In genomic region chr12:31949193-31949741, GRCm38 (mm10) we compare ENCODE assay signal across 8 mouse cellular contexts. TPM values are rescaled to one million over a fixed set of nuclear protein-coding genes. Genes with fewer than 3 reads are reported as not detected.
A peak's percentile ranks its signal among the peaks of the same experiment; 100 is the strongest.
DNase-seq lines count a peak whose midpoint lies in the region; ATAC-seq and TF ChIP-seq lines count a peak whose summit lies in the region.

No protein-coding gene starts in this region.

- intact Hi-C loops in heart, adult 2 months (cut with DNase I): no loop called here

- peak overlapping the region; percentile 85 for H3K4me3 ChIP-seq in embryonic facial prominence, embryonic 14.5 days (ENCODE audit: low read depth, low read length)
- H3K4me3 ChIP-seq in heart, adult 2 months: peak overlapping the region; percentile 78
- peak overlapping the region; percentile 82 for H3K4me3 ChIP-seq in limb, embryonic 13.5 days
- peak overlapping the region; percentile 94 for H3K4me3 ChIP-seq in midbrain, embryonic 16.5 days (ENCODE audit: low read depth, low read length)

- peak overlapping the region; percentile 100 for H3K27ac ChIP-seq in embryonic facial prominence, embryonic 14.5 days (replicated peaks; ENCODE audit: low read depth, low read length)
- peak overlapping the region; percentile 98 for H3K27ac ChIP-seq in heart, adult 2 months
- peak overlapping the region; percentile 99 for H3K27ac ChIP-seq in limb, embryonic 13.5 days
- peak overlapping the region; percentile 95 for H3K27ac ChIP-seq in midbrain, embryonic 16.5 days (ENCODE audit: low read length)

- peak; percentile 94 for DNase-seq in 3T3-L1 (ENCODE audit: low read depth, low spot score)
- DNase-seq in adrenal gland, postnatal 4 days (ENCODE audit: low spot score in 2 of 2): peak; percentile 83 to 92
- DNase-seq in embryonic facial prominence, embryonic 14.5 days (ENCODE audit: low spot score): peak; percentile 96
- DNase-seq in heart, adult 2 months: peak; percentile 92 to 95
- peak; percentile 92 for DNase-seq in kidney, adult 8-10 months
- DNase-seq in spleen, postnatal 10 days (ENCODE audit: low spot score in 2 of 2): peak; percentile 77 to 88

- peak overlapping the region; percentile 97 for H3K9ac ChIP-seq in embryonic facial prominence, embryonic 14.5 days (ENCODE audit: low read depth, low read length)
- peak overlapping the region; percentile 100 for H3K9ac ChIP-seq in heart, adult 2 months (ENCODE audit: low read depth, low read length)
- H3K9ac ChIP-seq in limb, embryonic 13.5 days: peak overlapping the region; percentile 93
- peak overlapping the region; percentile 85 for H3K9ac ChIP-seq in midbrain, embryonic 16.5 days (ENCODE audit: low read depth, low read length)

- H3K36me3 ChIP-seq in embryonic facial prominence, embryonic 14.5 days (ENCODE audit: control insufficient read depth, insufficient read depth, low read length): no peaks in the 10 kb centered on the region
- H3K36me3 ChIP-seq in heart, adult 2 months (ENCODE audit: control insufficient read depth, insufficient read depth, low read length): peaks cover 22% of the 10 kb centered on the region
- H3K36me3 ChIP-seq in limb, embryonic 13.5 days: no peaks in the 10 kb centered on the region
- no peaks in the 10 kb centered on the region for H3K36me3 ChIP-seq in midbrain, embryonic 16.5 days (ENCODE audit: control insufficient read depth, insufficient read depth, low read length)

- peak; percentile 58 for TF ChIP-seq CTCF in heart, adult 2 months (IDR thresholded peaks at IDR 0.05)

- peaks cover 4% of the 10 kb centered on the region; the same call in 1 of the 2 replicates for H3K79me2 ChIP-seq in heart, adult 2 months (replicated peaks; ENCODE audit: control insufficient read depth, insufficient read depth, low read length)

- no peaks in the 10 kb centered on the region for H3K27me3 ChIP-seq in embryonic facial prominence, embryonic 14.5 days (replicated peaks; ENCODE audit: control insufficient read depth, insufficient read depth, low read length)
- no peaks in the 10 kb centered on the region for H3K27me3 ChIP-seq in heart, adult 2 months (ENCODE audit: control insufficient read depth, insufficient read depth, low read length)
- no peaks in the 10 kb centered on the region for H3K27me3 ChIP-seq in limb, embryonic 13.5 days
- no peaks in the 10 kb centered on the region for H3K27me3 ChIP-seq in midbrain, embryonic 16.5 days (ENCODE audit: control insufficient read depth, insufficient read depth, low read depth, low read length)

- H3K9me3 ChIP-seq in embryonic facial prominence, embryonic 14.5 days (ENCODE audit: control insufficient read depth, low read length): no peaks in the 10 kb centered on the region
- H3K9me3 ChIP-seq in limb, embryonic 13.5 days: no peaks in the 10 kb centered on the region
- no peaks in the 10 kb centered on the region for H3K9me3 ChIP-seq in midbrain, embryonic 16.5 days (replicated peaks; ENCODE audit: control insufficient read depth, low read length, poor library complexity, severe bottlenecking)

- TF ChIP-seq EP300 in heart, adult 2 months (IDR thresholded peaks at IDR 0.05; ENCODE audit: insufficient read depth, low read depth, low read length): peak; percentile 52; the same call in 1 of the 2 replicates

- H3K4me1 ChIP-seq in embryonic facial prominence, embryonic 14.5 days (ENCODE audit: control insufficient read depth, insufficient read depth, low read length): 0 out of 2 replicates have a peak, but pooled peaks cover 5% of the 10 kb centered on the region
- H3K4me1 ChIP-seq in heart, adult 2 months (ENCODE audit: control insufficient read depth, insufficient read depth, low read length): peaks cover 6% of the 10 kb centered on the region
- H3K4me1 ChIP-seq in limb, embryonic 13.5 days: peaks cover 9% of the 10 kb centered on the region; the same call in 1 of the 2 replicates
- H3K4me1 ChIP-seq in midbrain, embryonic 16.5 days (ENCODE audit: control insufficient read depth, insufficient read depth, low read length): peaks cover 4% of the 10 kb centered on the region; the same call in 1 of the 2 replicates

- H3K4me2 ChIP-seq in embryonic facial prominence, embryonic 14.5 days (ENCODE audit: low read depth, low read length): peak overlapping the region; percentile 67
- peak overlapping the region; percentile 70 for H3K4me2 ChIP-seq in limb, embryonic 13.5 days (replicated peaks)
- peak overlapping the region; percentile 75 for H3K4me2 ChIP-seq in midbrain, embryonic 16.5 days (ENCODE audit: low read length)

- peak; percentile 70 for ATAC-seq in embryonic facial prominence, embryonic 14.5 days (ENCODE audit: low read depth)
- peak; percentile 66 for ATAC-seq in limb, embryonic 13.5 days (ENCODE audit: low FRiP score, low read depth)
- peak; percentile 82 for ATAC-seq in midbrain, embryonic 16.5 days

- WGBS in embryonic facial prominence, embryonic 14.5 days: under 1% methylated on average over 34 of the region's 58 CpGs
- WGBS in heart, adult 2 months: 1% methylated on average over 58 of the region's 58 CpGs
- under 1% methylated on average over 45 of the region's 58 CpGs for WGBS in limb, embryonic 13.5 days
- WGBS in midbrain, embryonic 16.5 days: under 1% methylated on average over 47 of the region's 58 CpGs

- peak; percentile 27; the same call in 1 of the 2 replicates for TF ChIP-seq POLR2A in heart, adult 2 months (IDR thresholded peaks at IDR 0.05; ENCODE audit: insufficient read depth, low read depth, low read length)

RNA-seq across cellular contexts. Expression of gene Hbp1, which starts 1.1 kb away (rescaled TPM):
- 100 to 1,000 TPM; 140 to 148 TPM for total RNA-seq in adrenal gland, postnatal 4 days (2021)
- polyA plus RNA-seq in embryonic facial prominence, embryonic 14.5 days (2014; fragmentation: Nextera tagmentation; extraction: Ambion mirVana): 116 and 129 TPM in 2 replicates
- 10 to 100 TPM; 58.2 to 67.2 TPM for total RNA-seq in heart, adult 2 months (2021)
- 65.4 and 108 TPM in 2 replicates for polyA plus RNA-seq in heart, adult 2 months (2012; rRNA removed)
- polyA plus RNA-seq in limb, embryonic 13.5 days (2015; fragmentation: Nextera tagmentation; extraction: Ambion mirVana): 148 and 149 TPM in 2 replicates
- polyA plus RNA-seq in midbrain, embryonic 16.5 days (2015; fragmentation: Nextera tagmentation; extraction: Ambion mirVana): 39.8 and 43.2 TPM in 2 replicates

Comparison
In these comparisons a context has a peak if more than half of its experiments do, and no peak if none do; other contexts are left out.
1. Peak in every context shown above with its lines: DNase-seq, ATAC-seq, H3K4me3 ChIP-seq and H3K27ac ChIP-seq.